Mouse (Mus musculus): Measurements from ENCODE around the gene Anxa10. TPM values are rescaled to one million over a fixed set of nuclear protein-coding genes. Genes with fewer than 3 reads are reported as not detected.

Anxa10 gene
- total RNA-seq (2021), result not detected

GRCm38 (mm10) chr8:62123098-62123497 lies at the start of gene Anxa10:
TSS of gene Anxa10 (minus strand) at chr8:62123150.
- intact Hi-C loops (cut with DNase I), result no loop called here
- DNase-seq (ENCODE audit: low spot score in 2 of 2), result no peak

DNA sequence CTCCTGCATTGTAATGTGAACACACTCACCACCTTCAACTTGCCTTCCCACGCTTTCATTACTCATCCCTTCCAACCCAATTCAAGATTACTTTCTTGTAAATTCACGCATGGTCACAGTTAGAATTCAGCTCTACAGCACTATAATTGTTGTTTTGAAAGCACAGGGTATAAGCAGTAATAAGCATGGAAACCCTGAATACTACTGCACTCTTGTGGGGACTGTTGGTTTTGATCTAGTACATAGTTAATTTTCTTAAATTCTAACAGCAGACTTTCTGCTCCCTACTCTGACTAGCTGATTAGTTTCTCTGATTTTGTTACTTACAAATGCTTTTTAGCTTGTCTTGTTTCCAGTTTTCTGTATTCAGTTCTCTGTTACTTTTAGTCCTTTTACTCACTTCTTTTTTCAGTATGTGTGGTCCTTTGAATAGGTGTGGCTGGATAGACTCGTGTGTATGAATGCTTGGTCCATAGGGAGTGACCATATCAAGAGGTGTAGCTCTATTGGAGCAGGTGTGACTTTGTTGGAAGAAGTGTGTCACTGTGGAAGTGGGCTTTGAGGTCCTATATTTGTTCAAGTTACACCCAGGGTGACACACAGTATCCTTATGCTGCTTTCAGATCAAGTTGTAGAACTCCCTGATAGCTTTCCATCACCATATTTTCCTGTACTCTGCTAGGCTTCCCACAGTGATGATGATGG lies 9.9 kb upstream of the Anxa10 start:
- intact Hi-C loops (cut with DNase I), result no loop called here

GRCm38 (mm10) chr8:62097213-62097612 lies 25.7 kb downstream of the Anxa10 start:
- intact Hi-C loops (cut with DNase I), result no loop called here
- DNase-seq (ENCODE audit: low spot score in 2 of 2), result no peak

More for the DNA sequence above, 9.9 kb upstream of the Anxa10 start:
- no peak for DNase-seq (ENCODE audit: low spot score in 2 of 2)

GRCm38 (mm10) chr8:62081804-62082203 lies 41.1 kb downstream of the Anxa10 start:
- no peak for DNase-seq (ENCODE audit: low spot score in 2 of 2)
- intact Hi-C loops (cut with DNase I), result loop anchor here (2.0 kb wide), 1 partner anchor 1795 kb away; no protein-coding TSS in a partner anchor

- DNase-seq (ENCODE audit: low spot score in 2 of 2), result no peak
- intact Hi-C loops (cut with DNase I), result loop anchor here (2.0 kb wide), 1 partner anchor 1797 kb away; no protein-coding TSS in a partner anchor
These were observed 42.7 kb downstream of the Anxa10 start for GRCm38 (mm10) chr8:62080195-62080802.

DNA sequence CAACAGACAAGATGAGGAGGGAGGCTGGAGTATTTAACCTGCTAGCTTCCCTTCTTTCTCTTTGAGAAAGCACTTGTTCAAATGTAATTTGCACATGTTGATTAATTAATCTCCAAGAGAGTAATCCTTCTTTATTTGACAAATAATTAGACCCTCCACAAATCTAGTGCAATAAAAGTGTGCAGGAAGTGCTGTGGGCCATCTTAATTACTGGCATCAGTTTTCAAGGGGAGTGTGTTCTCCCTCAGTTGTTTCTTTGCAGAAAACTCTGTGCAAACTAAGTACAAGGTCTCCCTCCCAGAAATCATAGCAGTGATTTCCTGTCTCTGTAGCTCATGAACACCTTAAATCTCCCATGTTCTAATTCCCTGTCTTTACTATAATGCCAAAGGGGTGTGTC lies 54.6 kb downstream of the Anxa10 start:
- intact Hi-C loops (cut with DNase I), result no loop called here
- DNase-seq (ENCODE audit: low spot score in 2 of 2), result no peak

GRCm38 (mm10) chr8:62060357-62060756 lies 62.6 kb downstream of the Anxa10 start:
- no peak for DNase-seq (ENCODE audit: low spot score in 2 of 2)
- intact Hi-C loops (cut with DNase I), result loop anchor here (2.0 to 5.0 kb wide), 2 partner anchors 166 to 518 kb away; no protein-coding TSS in a partner anchor

GRCm38 (mm10) chr8:62046809-62047208 lies 76.1 kb downstream of the Anxa10 start:
- intact Hi-C loops (cut with DNase I), result no loop called here
- DNase-seq (ENCODE audit: low spot score in 2 of 2), result no peak

DNA sequence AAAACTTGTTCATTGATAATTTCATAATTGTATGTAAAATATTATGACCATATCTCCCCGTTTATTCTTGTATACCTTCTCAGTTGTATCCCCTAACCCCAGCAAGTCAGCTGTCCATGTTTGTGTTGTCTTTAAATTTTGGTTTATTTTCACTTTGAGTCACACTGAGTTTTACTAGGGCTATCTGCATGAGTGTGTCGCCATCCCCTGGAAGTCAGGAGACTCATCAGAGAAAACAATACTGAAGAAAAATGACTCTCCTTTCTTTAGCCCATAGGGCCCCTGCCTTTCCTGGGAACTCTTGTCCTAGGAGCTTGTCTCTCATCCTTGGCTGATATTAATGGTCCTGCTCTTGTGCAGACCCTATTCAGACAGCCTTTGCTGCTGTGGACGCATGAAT lies 88.6 kb downstream of the Anxa10 start:
- no peak for DNase-seq (ENCODE audit: low spot score in 2 of 2)
- intact Hi-C loops (cut with DNase I), result no loop called here

DNA sequence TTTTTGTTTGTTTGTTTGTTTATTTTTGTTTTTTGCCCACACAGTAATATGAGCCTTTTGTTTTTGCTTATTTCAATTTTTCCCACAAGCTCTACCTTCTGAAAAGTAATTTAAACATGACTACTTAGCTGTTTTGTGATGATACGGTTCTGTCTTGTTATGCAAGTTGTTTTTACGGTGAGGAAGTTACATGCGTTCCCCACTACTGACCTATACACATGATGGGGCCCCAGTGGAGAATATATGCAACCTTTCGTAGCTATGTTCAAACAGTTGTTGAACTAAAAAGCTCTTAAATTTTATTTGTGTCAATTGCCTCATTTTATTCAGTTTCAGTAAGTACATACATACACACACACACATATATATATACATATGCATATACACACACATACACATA lies 108.4 kb downstream of the Anxa10 start:
- intact Hi-C loops (cut with DNase I), result no loop called here
- no peak for DNase-seq (ENCODE audit: low spot score in 2 of 2)

DNA sequence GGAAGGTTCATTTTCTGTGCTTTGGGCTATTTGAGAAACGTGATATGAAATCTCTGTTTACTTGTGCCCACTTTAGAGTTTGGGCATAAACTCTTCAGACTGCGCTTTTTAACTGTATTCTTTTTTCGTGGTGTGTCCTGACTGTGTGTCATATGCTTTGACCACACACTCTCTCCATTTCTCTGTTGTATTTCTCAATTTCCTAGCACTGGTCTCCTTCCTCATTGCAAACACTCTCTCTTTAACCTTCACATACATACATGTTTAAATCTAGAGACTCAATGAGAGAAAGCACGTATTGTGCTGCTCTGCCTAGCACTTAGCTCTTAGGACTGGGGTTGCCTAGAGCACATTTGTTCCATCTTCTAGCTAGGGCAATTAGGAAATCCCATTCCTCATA lies 108.8 kb downstream of the Anxa10 start:
- no peak for DNase-seq (ENCODE audit: low spot score in 2 of 2)
- intact Hi-C loops (cut with DNase I), result no loop called here

Other genes starting within 250 kb of the Anxa10 start
- gene Palld, start 220.5 kb downstream of the Anxa10 start, total RNA-seq (2021), result 1 to 10 TPM; 2.8 to 4.0 TPM
- 1 to 10 TPM in 1 of 2 experiments, under 1 TPM in 1; 0.72 to 1.4 TPM for gene Ddx60, start 195.1 kb downstream of the Anxa10 start, total RNA-seq (2021)